Mouse (Mus musculus) lung, embryonic 15.5 days (tissue): ENCODE data around the gene Tspan31. TPM values are rescaled to one million over a fixed set of nuclear protein-coding genes. Genes with fewer than 3 reads are reported as not detected.
"Not testable (repeated sequence)": the region's sequence is repeated elsewhere in the genome, so short reads cannot be mapped to it uniquely, and the experiment has no call there.

Experiments
- ATAC-seq: fragments of 200-750 bp; cut with Nextera tagmentation; 2 replicates; pipeline ENCODE4 v1.8.0; 2017; ENCODE audit warnings: moderate number of reproducible peaks, borderline replicate concordance; ENCODE audit not compliant: low FRiP score, low TSS enrichment; ENCODE audit errors: extremely low read depth
- H3K27ac ChIP-seq: fragments of 300-500 bp; sonication (generic); 2 replicates; pipeline ENCODE4 v1.5.1; 2015; ENCODE audit warnings: moderate library complexity, mild to moderate bottlenecking, inconsistent platforms
- H3K27me3 ChIP-seq: fragments of 300-500 bp; sonication (generic); 2 replicates; pipeline ENCODE4 v1.6.1; 2015; ENCODE audit warnings: inconsistent platforms
- H3K36me3 ChIP-seq: fragments of 300-500 bp; sonication (generic); 2 replicates; pipeline ENCODE4 v1.6.1; 2015; ENCODE audit warnings: inconsistent platforms
- H3K4me1 ChIP-seq: fragments of 300-500 bp; sonication (generic); 2 replicates; pipeline ENCODE4 v1.6.1; 2015; ENCODE audit warnings: inconsistent platforms
- H3K4me2 ChIP-seq: fragments of 300-500 bp; sonication (generic); 2 replicates; pipeline ENCODE4 v1.6.1; 2015; ENCODE audit warnings: inconsistent platforms, mild to moderate bottlenecking, moderate library complexity
- H3K4me3 ChIP-seq: fragments of 300-500 bp; sonication (generic); 2 replicates; pipeline ENCODE4 v1.5.1; 2015; ENCODE audit warnings: mild to moderate bottlenecking, inconsistent platforms
- H3K9ac ChIP-seq: fragments of 300-500 bp; sonication (generic); 2 replicates; pipeline ENCODE4 v1.6.1; 2015; ENCODE audit warnings: inconsistent platforms
- H3K9me3 ChIP-seq: fragments of 300-500 bp; sonication (generic); 2 replicates; pipeline ENCODE4 v1.6.1; 2016; ENCODE audit warnings: inconsistent platforms
- WGBS: fragments of 180-500 bp; shearing (Covaris S2); methylation state at CpG from one replicate; pipeline ENCODE4 v1.1.7; 2015; 5-methylcytosine and 5-hydroxymethylcytosine counted together
- polyA plus RNA-seq: library from polyadenylated mRNA; unstranded; fragments of >200 nt; fragmentation: Nextera tagmentation; extraction: Ambion mirVana; gene quantifications from 2 replicates; pipeline ENCODE4 v1.2.1, GENCODE M21; 2015

The Tspan31 gene
- polyA plus RNA-seq, 1 experiment from 2014 or later, result 175 TPM

DNA sequence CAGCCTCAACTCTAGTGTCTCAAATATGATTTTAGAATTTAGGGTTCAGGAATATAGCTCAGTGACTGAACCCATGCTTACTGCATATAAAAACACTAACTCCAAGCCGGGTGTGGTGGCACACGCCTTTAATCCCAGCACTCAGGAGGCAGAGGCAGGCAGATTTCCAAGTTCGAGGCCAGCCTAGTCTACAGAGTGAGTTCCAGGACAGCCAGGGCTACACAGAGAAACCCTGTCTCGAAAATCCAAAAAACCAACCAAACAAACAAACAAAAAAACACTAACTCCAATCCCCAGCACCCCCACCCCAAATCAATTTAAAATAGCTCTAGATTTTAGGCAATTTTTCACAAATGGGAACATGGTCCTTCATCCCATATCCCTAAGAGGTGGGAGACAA, 8.0 kb downstream of the Tspan31 start:
- not testable (repeated sequence) for ATAC-seq, H3K9ac ChIP-seq, H3K4me2 ChIP-seq, H3K27ac ChIP-seq, H3K9me3 ChIP-seq, H3K4me3 ChIP-seq
- H3K4me1 ChIP-seq, result peaks cover 30% of the 10 kb centered on the region; the same call in 1 of the 2 replicates
- peaks cover 28% of the 10 kb centered on the region for H3K36me3 ChIP-seq
- H3K27me3 ChIP-seq, result peaks cover 31% of the 10 kb centered on the region
- 82% methylated on average over 4 of the region's 4 CpGs for WGBS

DNA sequence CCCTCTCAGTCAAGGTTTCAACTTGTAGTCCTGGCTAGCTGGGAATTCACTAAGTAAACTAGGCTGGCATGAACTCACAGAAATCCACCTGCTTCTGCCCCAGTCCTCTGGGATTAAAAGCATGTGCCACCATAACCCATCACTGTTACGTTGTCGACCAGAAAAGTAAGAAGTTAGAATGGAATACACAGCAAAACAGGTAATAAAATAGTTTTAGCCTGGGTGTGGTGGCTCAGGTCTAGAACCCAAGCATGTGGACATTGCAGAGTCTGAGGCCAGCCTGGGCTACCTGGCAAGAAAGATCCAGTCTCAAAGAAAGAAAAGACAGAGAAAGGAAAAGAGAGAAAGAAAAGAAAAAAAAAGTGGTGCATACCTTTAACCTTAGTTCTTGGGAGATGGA, 8.6 kb downstream of the Tspan31 start:
- no peak for ATAC-seq
- 70% methylated on average over 2 of the region's 2 CpGs for WGBS
- Histone ChIP-seq H3K4me2 (no peak overlapping the region), H3K27ac (no peak overlapping the region), H3K36me3 (peaks cover 24% of the 10 kb centered on the region), H3K4me3 (no peak overlapping the region), H3K9me3 (no peaks in the 10 kb centered on the region), H3K27me3 (peaks cover 31% of the 10 kb centered on the region), H3K4me1 (peaks cover 30% of the 10 kb centered on the region; the same call in 1 of the 2 replicates), H3K9ac (no peak overlapping the region)

DNA sequence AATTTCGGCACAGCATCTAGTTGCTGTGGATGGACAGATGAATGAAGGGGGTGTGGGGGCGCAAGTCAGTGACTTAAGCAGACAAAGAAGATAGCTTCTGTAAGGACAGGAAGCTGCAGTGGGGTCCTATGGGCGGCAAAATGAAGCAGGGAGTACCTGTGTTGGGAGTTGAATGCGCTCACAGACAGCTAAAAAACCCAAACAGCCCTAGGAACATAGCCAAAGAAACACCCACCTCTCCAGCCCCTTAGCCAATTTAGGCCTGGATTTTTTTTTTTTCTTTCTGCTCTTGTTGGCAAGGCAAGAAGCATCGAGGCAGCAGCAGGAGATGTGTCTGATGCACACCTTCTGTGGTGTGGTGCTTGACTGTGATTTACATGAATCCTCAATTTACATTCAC, 9.0 kb downstream of the Tspan31 start:
- no peak overlapping the region for H3K4me2 ChIP-seq
- ATAC-seq, result no peak
- peaks cover 31% of the 10 kb centered on the region for H3K27me3 ChIP-seq
- no peak overlapping the region for H3K9ac ChIP-seq
- peaks cover 30% of the 10 kb centered on the region; the same call in 1 of the 2 replicates for H3K4me1 ChIP-seq
- no peaks in the 10 kb centered on the region for H3K9me3 ChIP-seq
- H3K36me3 ChIP-seq, result peaks cover 24% of the 10 kb centered on the region
- WGBS, result 44% methylated on average over 5 of the region's 5 CpGs
- H3K4me3 ChIP-seq, result no peak overlapping the region
- H3K27ac ChIP-seq, result no peak overlapping the region

DNA sequence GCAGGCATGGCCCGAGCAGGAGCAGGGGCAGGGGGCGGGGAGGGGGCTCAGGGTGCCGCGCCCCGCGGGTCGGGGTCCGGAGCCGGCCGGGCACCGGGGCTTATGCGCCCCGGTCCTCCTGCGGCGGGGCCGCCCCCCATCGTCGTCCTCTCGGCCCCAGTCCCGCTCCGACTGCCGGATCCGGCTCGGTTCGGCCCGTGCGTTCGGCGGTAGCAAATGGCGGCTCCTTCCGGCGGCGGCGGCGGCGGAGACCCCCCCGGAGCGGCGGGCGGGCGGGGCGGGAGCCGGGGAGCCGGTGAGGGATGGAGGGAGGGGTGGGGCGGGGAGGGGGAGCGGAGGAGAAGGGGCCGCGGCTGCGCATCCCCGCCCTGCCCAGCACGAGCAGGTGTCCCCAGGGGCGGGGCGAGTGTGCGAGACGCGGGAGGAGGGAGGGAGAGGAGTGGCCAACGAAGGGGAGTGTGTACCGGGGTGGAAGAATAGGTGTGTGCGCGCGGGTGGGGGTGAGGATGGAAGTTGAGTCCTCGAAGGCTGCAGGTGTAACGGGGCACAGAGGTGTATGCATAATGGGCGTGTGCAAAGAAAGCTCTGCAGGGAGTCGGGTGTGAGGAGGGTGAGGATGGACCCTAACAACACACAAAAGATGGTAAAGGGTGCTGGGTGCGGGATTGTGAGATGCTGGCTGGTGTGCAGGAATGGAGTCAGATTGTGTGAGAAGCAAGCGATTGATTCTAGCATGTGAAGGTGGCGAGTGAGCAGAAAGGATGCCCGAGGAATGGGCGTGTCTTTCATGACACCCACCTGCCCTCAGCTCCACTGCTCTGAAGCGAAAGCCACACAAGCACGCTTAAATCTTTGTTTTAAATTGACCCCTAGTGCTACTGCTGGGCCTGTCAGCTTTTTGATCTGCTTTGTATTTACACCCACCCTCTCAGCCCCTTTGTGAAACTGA, 9.8 kb downstream of the Tspan31 start, which contains the start of gene March9:
TSS of gene March9 (minus strand) at position 217 of the 949 bp plus-strand sequence.
- H3K9me3 ChIP-seq, result no peaks in the 10 kb centered on the region
- H3K4me1 ChIP-seq, result peaks cover 29% of the 10 kb centered on the region; the same call in 1 of the 2 replicates
- H3K27ac ChIP-seq, result peak within 1 kb of the TSS; percentile 27
- 0 out of 2 replicates have a peak, but pooled peaks have one; percentile 24 for ATAC-seq
- peak within 1 kb of the TSS; percentile 72 for H3K4me3 ChIP-seq
- H3K36me3 ChIP-seq, result peaks cover 21% of the 10 kb centered on the region
- H3K9ac ChIP-seq, result peak within 1 kb of the TSS; percentile 68
- H3K4me2 ChIP-seq, result peak within 1 kb of the TSS; percentile 98
- under 1% methylated on average over 51 of the region's 72 CpGs for WGBS
- H3K27me3 ChIP-seq, result peaks cover 31% of the 10 kb centered on the region

DNA sequence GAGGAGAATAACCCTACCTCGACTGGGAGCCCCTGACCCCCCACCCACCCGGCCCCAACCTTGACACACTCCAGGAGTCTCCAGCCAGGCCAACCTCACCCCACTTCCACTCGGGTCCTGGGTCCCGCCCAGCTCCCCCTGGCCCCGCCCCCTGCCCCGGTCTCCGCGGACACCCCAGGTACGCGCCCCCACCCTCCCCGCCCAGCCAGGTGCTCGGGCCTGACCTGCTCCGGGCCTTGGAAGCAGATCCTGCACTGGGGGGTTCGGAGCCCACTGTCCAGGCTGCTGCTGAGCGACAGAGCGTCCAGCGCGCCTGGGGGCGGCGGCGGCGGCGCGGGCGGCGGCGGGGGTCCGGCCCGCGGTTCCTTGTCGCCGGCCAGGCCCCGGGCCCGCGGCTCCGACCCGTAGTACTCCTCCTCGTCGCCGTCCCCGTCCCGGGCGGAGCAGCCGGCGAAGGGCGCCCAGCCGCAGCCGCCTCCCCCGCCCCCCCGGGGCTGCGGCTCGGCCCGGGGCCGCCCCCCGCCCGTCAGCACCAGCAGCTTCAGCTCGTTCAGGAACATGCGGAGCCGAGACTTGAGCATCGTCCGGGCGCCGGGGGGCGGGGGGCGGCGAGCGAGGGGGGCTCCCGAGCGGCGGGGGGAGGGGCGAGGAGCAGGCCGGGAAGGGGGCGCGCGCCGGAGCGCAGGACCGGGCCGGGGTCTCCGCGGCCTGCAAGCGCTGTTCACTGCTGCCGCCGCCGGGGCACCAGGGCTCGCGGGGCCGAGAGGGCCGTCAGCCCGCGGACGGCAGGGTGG, 10.7 kb downstream of the Tspan31 start:
- no peak for ATAC-seq
- peak overlapping the region; percentile 27 for H3K27ac ChIP-seq
- peaks cover 23% of the 10 kb centered on the region; the same call in 1 of the 2 replicates for H3K4me1 ChIP-seq
- WGBS, result under 1% methylated on average over 59 of the region's 92 CpGs
- H3K9ac ChIP-seq, result peak overlapping the region; percentile 68
- H3K27me3 ChIP-seq, result peaks cover 31% of the 10 kb centered on the region
- H3K4me2 ChIP-seq, result peak overlapping the region; percentile 98
- H3K4me3 ChIP-seq, result peak overlapping the region; percentile 72
- H3K9me3 ChIP-seq, result no peaks in the 10 kb centered on the region
- peaks cover 16% of the 10 kb centered on the region for H3K36me3 ChIP-seq

DNA sequence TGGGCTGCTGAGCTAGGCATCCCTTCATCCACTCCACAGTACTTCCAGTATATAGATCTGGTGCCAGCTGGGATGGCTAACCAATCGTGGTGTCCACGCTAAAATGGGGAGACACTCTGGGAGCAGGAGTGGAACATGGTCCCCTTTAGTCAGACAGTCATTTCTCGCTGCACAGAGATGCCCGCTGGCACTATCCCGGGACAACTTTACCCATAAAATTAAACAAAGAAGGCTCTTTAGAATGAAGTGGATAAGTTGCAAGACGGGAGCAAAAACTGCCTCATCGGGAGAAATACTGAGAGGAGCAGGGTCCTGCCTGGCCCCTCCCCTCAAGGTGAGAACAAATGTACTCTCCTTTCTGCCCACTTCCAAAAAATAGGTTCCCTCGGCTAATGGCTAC, 11.4 kb downstream of the Tspan31 start:
- WGBS, result 11% methylated on average over 8 of the region's 8 CpGs
- no peaks in the 10 kb centered on the region for H3K9me3 ChIP-seq
- H3K27ac ChIP-seq, result no peak overlapping the region
- H3K4me3 ChIP-seq, result peak overlapping the region; percentile 72
- ATAC-seq, result no peak
- peaks cover 23% of the 10 kb centered on the region; the same call in 1 of the 2 replicates for H3K4me1 ChIP-seq
- peaks cover 31% of the 10 kb centered on the region for H3K27me3 ChIP-seq
- H3K9ac ChIP-seq, result peak overlapping the region; percentile 68; the same call in 1 of the 2 replicates
- H3K36me3 ChIP-seq, result peaks cover 16% of the 10 kb centered on the region
- H3K4me2 ChIP-seq, result peak overlapping the region; percentile 98

DNA sequence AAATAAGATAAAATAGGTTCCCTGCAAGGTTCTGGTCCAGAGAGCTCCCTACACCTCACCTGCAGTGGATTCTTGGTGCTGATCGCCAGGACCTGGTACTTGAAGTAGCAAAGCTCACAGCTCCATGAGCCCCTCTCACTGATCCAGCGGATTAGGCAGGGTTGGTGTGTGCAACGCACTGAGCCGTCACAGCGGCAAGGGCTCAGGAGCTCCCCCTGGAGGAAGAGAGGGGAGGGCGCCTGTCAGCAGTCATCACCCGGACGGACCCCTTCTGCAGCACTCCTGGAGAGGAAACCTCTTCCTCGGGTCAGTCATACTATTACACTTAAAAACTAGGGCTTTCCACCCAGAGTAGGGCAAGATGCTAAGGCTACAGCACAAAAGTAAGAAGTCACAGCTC, 11.9 kb downstream of the Tspan31 start:
- peaks cover 16% of the 10 kb centered on the region for H3K36me3 ChIP-seq
- H3K4me2 ChIP-seq, result peak overlapping the region; percentile 98
- no peak for ATAC-seq
- H3K9me3 ChIP-seq, result no peaks in the 10 kb centered on the region
- peak overlapping the region; percentile 72 for H3K4me3 ChIP-seq
- H3K4me1 ChIP-seq, result peaks cover 23% of the 10 kb centered on the region; the same call in 1 of the 2 replicates
- no peak overlapping the region for H3K27ac ChIP-seq
- peaks cover 31% of the 10 kb centered on the region for H3K27me3 ChIP-seq
- 1% methylated on average over 9 of the region's 9 CpGs for WGBS
- no peak overlapping the region for H3K9ac ChIP-seq

DNA sequence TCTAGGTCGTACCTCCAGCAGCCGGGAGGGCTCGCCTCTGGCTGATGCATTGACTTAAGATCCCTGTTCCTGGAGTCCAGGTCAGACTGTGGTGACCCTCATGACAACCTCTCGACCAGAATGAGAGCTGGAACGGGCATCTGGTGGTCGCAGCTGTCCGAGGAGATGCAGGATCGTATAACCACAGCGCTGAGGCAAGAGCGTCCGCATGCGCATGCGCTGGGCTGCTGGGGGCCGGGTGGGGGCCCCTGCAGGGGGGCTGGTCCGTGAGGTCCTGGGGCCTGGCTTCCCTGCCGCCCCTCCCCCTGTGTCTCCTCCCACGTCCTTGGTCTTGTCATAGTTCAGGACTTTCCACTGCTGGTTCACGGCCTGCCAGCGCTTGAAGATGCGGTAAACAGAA, 13.6 kb downstream of the Tspan31 start:
- no peak overlapping the region for H3K9ac ChIP-seq
- H3K27me3 ChIP-seq, result peaks cover 35% of the 10 kb centered on the region
- H3K9me3 ChIP-seq, result no peaks in the 10 kb centered on the region
- no peak for ATAC-seq
- H3K4me1 ChIP-seq, result peaks cover 20% of the 10 kb centered on the region; the same call in 1 of the 2 replicates
- no peak overlapping the region for H3K4me2 ChIP-seq
- no peak overlapping the region for H3K27ac ChIP-seq
- 83% methylated on average over 20 of the region's 20 CpGs for WGBS
- peaks cover 16% of the 10 kb centered on the region for H3K36me3 ChIP-seq
- no peak overlapping the region for H3K4me3 ChIP-seq

DNA sequence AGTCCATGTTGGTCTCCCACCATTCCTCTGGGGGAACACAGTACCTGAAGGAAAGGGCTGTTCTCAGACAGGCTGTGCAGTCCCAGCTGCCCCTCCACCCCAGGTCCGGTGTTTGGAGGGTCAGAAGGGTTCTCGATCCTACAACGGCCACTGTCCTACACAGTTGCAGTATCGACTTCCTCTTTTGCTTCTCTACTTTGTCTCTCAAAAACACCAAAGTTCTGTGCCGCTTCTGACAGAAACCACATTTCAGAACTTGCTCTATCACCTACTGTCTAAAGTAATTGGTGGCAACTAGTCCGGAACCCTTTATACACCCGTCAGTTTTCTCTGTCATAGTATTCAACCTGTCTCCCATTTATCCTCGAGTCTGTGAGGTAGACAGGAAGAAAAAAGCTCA, 14.7 kb downstream of the Tspan31 start:
- 85% methylated on average over 8 of the region's 8 CpGs for WGBS
- no peak overlapping the region for H3K27ac ChIP-seq
- H3K27me3 ChIP-seq, result peaks cover 35% of the 10 kb centered on the region
- ATAC-seq, result no peak
- peaks cover 16% of the 10 kb centered on the region for H3K36me3 ChIP-seq
- H3K4me2 ChIP-seq, result no peak overlapping the region
- H3K9ac ChIP-seq, result no peak overlapping the region
- H3K4me1 ChIP-seq, result peaks cover 16% of the 10 kb centered on the region; the same call in 1 of the 2 replicates
- H3K4me3 ChIP-seq, result no peak overlapping the region
- H3K9me3 ChIP-seq, result no peaks in the 10 kb centered on the region

DNA sequence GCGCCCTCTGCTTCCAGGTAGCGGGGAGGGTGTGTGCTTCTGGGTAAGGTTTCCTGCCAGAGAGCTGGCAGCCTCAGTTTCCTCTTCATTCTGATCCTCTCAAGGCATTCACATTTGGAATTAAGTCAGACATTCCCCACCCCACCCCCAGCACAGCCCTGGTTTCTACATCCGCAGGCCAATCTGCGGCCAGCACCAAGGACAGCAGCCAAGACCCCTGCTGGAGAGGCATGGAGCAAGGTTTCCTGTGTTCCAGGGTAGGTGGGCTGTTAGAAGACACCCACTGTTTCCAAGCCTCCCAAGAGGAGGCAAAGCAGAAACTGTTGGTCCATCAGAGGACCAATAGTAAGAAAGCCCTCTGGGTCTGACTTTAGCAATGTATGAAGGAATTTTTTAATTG, 15.4 kb downstream of the Tspan31 start:
- Histone ChIP-seq H3K36me3 (peaks cover 16% of the 10 kb centered on the region), H3K9me3 (no peaks in the 10 kb centered on the region), H3K4me1 (peaks cover 17% of the 10 kb centered on the region), H3K27ac (no peak overlapping the region), H3K4me3 (no peak overlapping the region), H3K4me2 (no peak overlapping the region), H3K27me3 (peaks cover 35% of the 10 kb centered on the region), H3K9ac (no peak overlapping the region)
- 63% methylated on average over 4 of the region's 4 CpGs for WGBS
- ATAC-seq, result no peak

DNA sequence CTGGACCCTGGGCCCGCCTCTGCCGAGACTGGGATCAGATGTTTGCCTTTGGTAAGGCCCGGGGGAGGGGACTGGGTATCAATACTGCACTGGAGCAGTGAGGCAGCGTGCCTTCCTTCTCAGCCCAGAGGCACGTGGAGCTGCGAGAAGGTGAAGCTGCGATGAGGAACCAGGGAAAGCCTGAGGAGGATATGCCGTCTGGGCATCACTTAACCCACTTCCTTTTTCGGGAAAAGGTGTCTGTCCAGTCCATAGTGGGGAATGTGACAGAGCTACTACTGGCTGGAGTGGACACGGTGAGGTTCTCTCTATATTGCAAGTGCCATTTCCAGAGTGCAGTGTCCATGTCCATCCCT, 20.0 kb downstream of the Tspan31 start:
- H3K4me3 ChIP-seq, result no peak overlapping the region
- peaks cover 17% of the 10 kb centered on the region for H3K4me1 ChIP-seq
- no peak overlapping the region for H3K27ac ChIP-seq
- WGBS, result 15% methylated on average over 10 of the region's 10 CpGs
- peaks cover 54% of the 10 kb centered on the region for H3K27me3 ChIP-seq
- H3K36me3 ChIP-seq, result peaks cover 2% of the 10 kb centered on the region; the same call in 1 of the 2 replicates
- H3K9me3 ChIP-seq, result no peaks in the 10 kb centered on the region
- H3K4me2 ChIP-seq, result no peak overlapping the region
- H3K9ac ChIP-seq, result no peak overlapping the region
- 0 out of 2 replicates have a peak, but pooled peaks have one; percentile 4 for ATAC-seq
